Mouse (Mus musculus) E14TG2a.4 (cell line): ENCODE measurements around the gene Stim2.

ENCODE experiments used
- H3K27me3 ChIP-seq: 2 replicates; pipeline ENCODE4 v1.6.1; 2014; ENCODE audit warnings: low read length, control low read depth; ENCODE audit not compliant: insufficient read depth
- H3K36me3 ChIP-seq: 2 replicates; pipeline ENCODE4 v1.6.1; 2014; ENCODE audit warnings: low read length, control low read depth; ENCODE audit not compliant: insufficient read depth
- H3K4me1 ChIP-seq: replicated peaks from 2 replicates; pipeline ENCODE4 v1.6.1; 2014; ENCODE audit warnings: low read depth, low read length, control low read depth
- H3K4me3 ChIP-seq: replicated peaks from 2 replicates; pipeline ENCODE4 v1.5.1; 2014; ENCODE audit warnings: mild to moderate bottlenecking, low read length
- H3K9me3 ChIP-seq: 2 replicates; pipeline ENCODE4 v1.6.1; 2014; ENCODE audit warnings: low read length, control low read depth
- CTCF ChIP-seq: conservative IDR thresholded peaks from 2 replicates; pipeline ENCODE4 v1.5.1; 2014; ENCODE audit warnings: low read length
- NANOG ChIP-seq: IDR thresholded peaks from 2 replicates; pipeline ENCODE4 v1.6.1; 2014; ENCODE audit warnings: borderline replicate concordance, low read length, mixed read lengths
- POU5F1 ChIP-seq: IDR thresholded peaks from 2 replicates; pipeline ENCODE4 v1.6.1; 2014; ENCODE audit warnings: low read length, borderline replicate concordance

The Stim2 gene

GRCm38 (mm10) chr5:54158230-54158629 lies 159.9 kb downstream of the Stim2 start:
- Histone ChIP-seq H3K36me3 (no peaks in the 10 kb centered on the region), H3K27me3 (peaks cover 7% of the 10 kb centered on the region; the same call in 1 of the 2 replicates), H3K4me3 (no peak overlapping the region), H3K9me3 (no peaks in the 10 kb centered on the region), H3K4me1 (peaks cover 5% of the 10 kb centered on the region)
- TF ChIP-seq NANOG (no peak), CTCF (no peak), POU5F1 (no peak)

GRCm38 (mm10) chr5:54159156-54159793 lies 161.0 kb downstream of the Stim2 start:
- H3K4me1 ChIP-seq = peaks cover 5% of the 10 kb centered on the region
- no peaks in the 10 kb centered on the region for H3K9me3 ChIP-seq
- no peak overlapping the region for H3K4me3 ChIP-seq
- TF ChIP-seq POU5F1 (no peak), CTCF (no peak), NANOG (no peak)
- H3K36me3 ChIP-seq = no peaks in the 10 kb centered on the region
- 0 out of 2 replicates have a peak, but pooled peaks cover 4% of the 10 kb centered on the region for H3K27me3 ChIP-seq

GRCm38 (mm10) chr5:54160561-54160960 lies 162.3 kb downstream of the Stim2 start:
- H3K9me3 ChIP-seq = no peaks in the 10 kb centered on the region
- peaks cover 5% of the 10 kb centered on the region for H3K4me1 ChIP-seq
- H3K27me3 ChIP-seq = 0 out of 2 replicates have a peak, but pooled peaks cover 4% of the 10 kb centered on the region
- no peak for TF ChIP-seq NANOG
- TF ChIP-seq CTCF = no peak
- TF ChIP-seq POU5F1 = no peak
- H3K36me3 ChIP-seq = no peaks in the 10 kb centered on the region
- H3K4me3 ChIP-seq = no peak overlapping the region

GRCm38 (mm10) chr5:54163890-54164289 lies 165.6 kb downstream of the Stim2 start:
- no peaks in the 10 kb centered on the region for H3K36me3 ChIP-seq
- TF ChIP-seq CTCF (no peak), POU5F1 (no peak), NANOG (no peak)
- no peaks in the 10 kb centered on the region for H3K9me3 ChIP-seq
- no peaks in the 10 kb centered on the region for H3K4me1 ChIP-seq
- no peak overlapping the region for H3K4me3 ChIP-seq
- 0 out of 2 replicates have a peak, but pooled peaks cover 2% of the 10 kb centered on the region for H3K27me3 ChIP-seq
